Mouse (Mus musculus): ENCODE data around the gene Lce1b. TPM values are rescaled to one million over a fixed set of nuclear protein-coding genes. Genes with fewer than 3 reads are reported as not detected.
"Not testable (repeated sequence)": the region's sequence is repeated elsewhere in the genome, so short reads cannot be mapped to it uniquely, and the experiment has no call there.

The Lce1b gene
- total and polyA plus RNA-seq, 3 experiments, result not detected

DNA sequence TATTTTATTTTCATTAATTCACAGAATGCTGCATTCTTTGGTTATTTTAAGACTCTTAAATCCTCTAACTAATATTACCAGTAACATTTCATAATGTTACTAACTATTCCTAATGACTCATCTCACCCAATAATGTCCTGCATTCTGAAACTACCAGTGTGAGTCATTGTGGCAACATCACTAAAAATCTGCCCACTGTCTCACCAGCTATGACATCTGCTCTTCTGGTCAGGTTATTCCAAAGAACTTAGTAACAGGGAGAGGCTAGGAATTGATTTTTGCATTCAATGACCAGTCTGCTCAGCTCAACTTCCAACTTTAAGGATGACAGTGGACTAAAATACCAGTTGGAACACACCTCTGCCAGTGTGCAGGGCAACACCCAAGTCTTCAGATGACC, 35.0 kb upstream of the Lce1b start:
- in situ Hi-C loops (cut with MboI; ENCODE audit: low pct_ligation_motif_present, low pct_unique_long_range_greater_than_20kb, low sequenced_read_pairs), result no loop called here
- H3K36me3 ChIP-seq (replicated peaks in 1 of 2; ENCODE audit: control insufficient read depth in 1 of 2, insufficient read depth in 1 of 2, low read length in 1 of 2), result no peaks in the 10 kb centered on the region
- H3K9ac ChIP-seq (ENCODE audit: insufficient read depth, low read depth), result no peak overlapping the region
- no peaks in the 10 kb centered on the region for H3K27me3 ChIP-seq (replicated peaks)
- H3K9me3 ChIP-seq (replicated peaks; ENCODE audit: low read length), result no peaks in the 10 kb centered on the region
- TF ChIP-seq ZNF384 (IDR thresholded peaks at IDR 0.05; ENCODE audit: low read depth, low read length) (no peak), MEF2A (IDR thresholded peaks at IDR 0.05; ENCODE audit: borderline replicate concordance, low read depth, low read length) (no peak), SMC3 (IDR thresholded peaks at IDR 0.05; ENCODE audit: low read depth, low read length) (no peak), PAX5 (IDR thresholded peaks at IDR 0.05; ENCODE audit: low read length) (no peak), NELFE (IDR thresholded peaks at IDR 0.05; ENCODE audit: low read depth, low read length) (no peak), ELF1 (IDR thresholded peaks at IDR 0.05; ENCODE audit: low read depth, low read length) (no peak), MYC (IDR thresholded peaks at IDR 0.05; ENCODE audit: low read depth, low read length) (no peak), RCOR1 (conservative IDR thresholded peaks at IDR 0.05; ENCODE audit: low read depth, low read length) (no peak), ETS1 (conservative IDR thresholded peaks at IDR 0.05; ENCODE audit: low read depth, low read length) (no peak), NRF1 (IDR thresholded peaks at IDR 0.05; ENCODE audit: low read depth, low read length) (no peak), JUND (conservative IDR thresholded peaks at IDR 0.05; ENCODE audit: low read depth, low read length) (no peak), E2F4 (IDR thresholded peaks at IDR 0.05; ENCODE audit: insufficient replicate concordance, low read depth, low read length) (no peak), ZC3H11A (IDR thresholded peaks at IDR 0.05; ENCODE audit: low read depth, low read length) (no peak), CHD1 (IDR thresholded peaks at IDR 0.05; ENCODE audit: low read depth, low read length) (no peak), RAD21 (IDR thresholded peaks at IDR 0.05; ENCODE audit: low read depth, low read length) (no peak), CTCF (conservative IDR thresholded peaks at IDR 0.05 in 1 of 2, IDR thresholded peaks at IDR 0.05 in 1 of 2; ENCODE audit: low read depth in 2 of 2, low read length in 2 of 2) (no peak), POLR2AphosphoS2 (IDR thresholded peaks at IDR 0.05; ENCODE audit: low read depth, low read length) (no peak), USF1 (IDR thresholded peaks at IDR 0.05; ENCODE audit: low read depth, low read length) (no peak), IRF4 (IDR thresholded peaks at IDR 0.05; ENCODE audit: low read depth, low read length) (no peak), MXI1 (IDR thresholded peaks at IDR 0.05; ENCODE audit: low read depth, low read length) (no peak)
- no peak overlapping the region for H3K4me2 ChIP-seq (ENCODE audit: insufficient read depth, low read depth, poor library complexity, severe bottlenecking)
- no peak for DNase-seq (ENCODE audit: extremely low read depth)
- H3K79me2 ChIP-seq (replicated peaks; ENCODE audit: control insufficient read depth, extremely low read depth, insufficient read depth, poor library complexity, severe bottlenecking), result no peaks in the 10 kb centered on the region
- no peaks in the 10 kb centered on the region for H3K4me1 ChIP-seq (ENCODE audit: control insufficient read depth in 1 of 2, insufficient read depth in 2 of 2)
- dilution Hi-C loops (cut with MboI; ENCODE audit: extremely low pct_ligation_motif_present, extremely low pct_unique_long_range_greater_than_20kb, low sequenced_read_pairs), result no loop called here
- no peak overlapping the region for H3K27ac ChIP-seq (ENCODE audit: insufficient read depth, low read depth)
- no peak overlapping the region for H3K4me3 ChIP-seq (replicated peaks in 1 of 3; ENCODE audit: low read depth in 2 of 3, low read length in 2 of 3, poor library complexity in 1 of 3)

DNA sequence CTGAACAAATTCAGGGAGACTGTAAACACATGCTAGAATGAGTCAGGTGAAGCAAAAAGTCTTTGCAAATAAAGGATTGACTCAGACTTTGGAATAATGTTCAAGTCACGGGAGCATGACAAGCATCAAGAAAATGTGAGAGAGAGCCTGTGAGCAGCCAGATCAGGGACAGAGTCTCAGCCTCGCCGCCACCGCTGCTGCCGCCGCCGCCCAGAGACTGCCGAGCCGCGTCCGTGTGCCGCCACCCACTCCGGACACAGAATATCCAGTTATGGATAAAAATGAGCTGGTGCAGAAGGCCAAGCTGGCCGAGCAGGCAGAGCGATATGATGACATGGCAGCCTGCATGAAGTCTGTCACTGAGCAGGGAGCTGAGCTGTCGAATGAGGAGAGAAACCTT, 32.4 kb upstream of the Lce1b start:
- H3K4me1 ChIP-seq (ENCODE audit: control insufficient read depth in 1 of 2, insufficient read depth in 2 of 2); H3K4me2 ChIP-seq (ENCODE audit: insufficient read depth, low read depth, poor library complexity, severe bottlenecking); H3K27ac ChIP-seq (ENCODE audit: insufficient read depth, low read depth); dilution Hi-C loops (cut with MboI; ENCODE audit: extremely low pct_ligation_motif_present, extremely low pct_unique_long_range_greater_than_20kb, low sequenced_read_pairs); H3K4me3 ChIP-seq (replicated peaks in 1 of 3; ENCODE audit: low read depth in 2 of 3, low read length in 2 of 3, poor library complexity in 1 of 3); H3K9ac ChIP-seq (ENCODE audit: insufficient read depth, low read depth); DNase-seq (ENCODE audit: extremely low read depth); H3K9me3 ChIP-seq (replicated peaks; ENCODE audit: low read length); H3K79me2 ChIP-seq (replicated peaks; ENCODE audit: control insufficient read depth, extremely low read depth, insufficient read depth, poor library complexity, severe bottlenecking); in situ Hi-C loops (cut with MboI; ENCODE audit: low pct_ligation_motif_present, low pct_unique_long_range_greater_than_20kb, low sequenced_read_pairs); H3K27me3 ChIP-seq (replicated peaks); H3K36me3 ChIP-seq (replicated peaks in 1 of 2; ENCODE audit: control insufficient read depth in 1 of 2, insufficient read depth in 1 of 2, low read length in 1 of 2): not testable (repeated sequence)

Data from CH12.LX (cell line).